Mouse (Mus musculus): ENCODE data around the gene Nubp2.
A peak's percentile ranks its signal among the peaks of the same experiment; 100 is the strongest.

Nubp2 gene

DNA sequence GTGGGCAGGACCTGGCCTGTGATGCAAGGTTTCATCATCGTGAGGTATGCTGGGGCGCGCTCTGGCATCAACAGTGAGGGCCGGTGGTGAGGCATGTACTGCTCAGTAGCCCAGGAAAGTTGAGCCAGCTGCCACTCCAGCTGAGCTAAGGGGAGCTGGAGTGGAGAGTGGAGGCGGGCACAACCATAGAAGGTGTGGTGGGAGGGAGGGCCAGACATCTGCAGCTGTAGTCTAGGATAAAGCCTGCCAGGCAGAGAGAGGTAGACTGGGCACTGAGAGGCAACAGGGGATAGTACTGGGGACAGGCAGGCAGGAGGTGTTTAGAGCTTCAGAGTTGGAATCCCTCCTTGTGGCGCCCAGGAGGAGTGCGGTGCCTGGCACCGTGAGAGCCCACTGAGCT is 26.1 kb downstream of the Nubp2 start:
- no peak for DNase-seq (ENCODE audit: low spot score)

DNA sequence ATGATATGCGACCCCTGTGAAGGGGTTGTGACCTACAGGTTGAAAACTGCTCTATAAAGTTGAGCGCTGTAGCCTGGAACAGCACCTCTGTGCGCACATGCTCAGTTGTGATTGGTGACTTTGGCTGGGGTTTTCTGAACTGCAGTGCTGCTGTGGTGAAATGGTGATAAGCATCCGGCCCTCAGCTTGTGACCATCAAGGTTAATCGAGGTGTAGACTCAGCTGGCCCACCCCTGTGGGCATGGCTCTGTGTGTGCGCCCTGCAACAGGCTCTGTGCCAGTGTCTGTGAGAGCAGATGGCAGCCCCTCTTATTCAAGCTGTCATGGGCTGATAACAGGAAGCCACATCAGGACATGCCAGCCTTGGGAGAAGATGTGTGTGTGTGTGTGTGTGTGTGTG is 27.2 kb downstream of the Nubp2 start:
- DNase-seq (ENCODE audit: low spot score): no peak

DNA sequence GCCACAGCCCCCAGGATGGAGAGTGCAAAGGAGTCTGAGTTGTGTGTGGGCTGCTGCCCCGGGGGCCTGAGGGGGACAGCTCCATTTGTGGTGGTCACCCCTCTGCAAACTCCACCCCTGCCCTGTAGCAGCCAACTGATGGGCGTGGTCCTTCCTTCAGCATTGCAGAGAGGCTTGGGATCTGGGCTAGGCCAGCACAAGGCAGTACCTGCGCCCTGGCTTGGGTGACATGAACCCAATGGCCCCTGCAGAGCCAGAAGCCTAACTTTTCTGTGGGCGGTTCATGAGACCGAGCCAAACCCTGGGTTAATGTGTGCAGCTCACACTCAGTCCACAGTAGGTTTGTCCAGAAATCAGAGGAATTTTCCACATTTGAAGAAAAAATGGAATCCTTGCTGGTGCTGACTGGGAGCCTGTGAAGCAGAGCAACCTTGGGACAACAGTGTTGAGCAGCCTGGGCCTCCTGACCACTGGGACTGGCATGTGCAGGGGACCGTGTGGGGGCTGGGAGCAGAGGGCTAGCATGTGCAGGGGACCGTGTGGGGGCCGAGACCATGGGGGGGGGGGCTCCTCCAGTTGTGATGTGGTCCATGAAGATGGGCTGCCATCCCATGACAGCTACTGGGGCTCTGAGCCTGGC is 28.2 kb downstream of the Nubp2 start:
- no peak for DNase-seq (ENCODE audit: low spot score)

DNA sequence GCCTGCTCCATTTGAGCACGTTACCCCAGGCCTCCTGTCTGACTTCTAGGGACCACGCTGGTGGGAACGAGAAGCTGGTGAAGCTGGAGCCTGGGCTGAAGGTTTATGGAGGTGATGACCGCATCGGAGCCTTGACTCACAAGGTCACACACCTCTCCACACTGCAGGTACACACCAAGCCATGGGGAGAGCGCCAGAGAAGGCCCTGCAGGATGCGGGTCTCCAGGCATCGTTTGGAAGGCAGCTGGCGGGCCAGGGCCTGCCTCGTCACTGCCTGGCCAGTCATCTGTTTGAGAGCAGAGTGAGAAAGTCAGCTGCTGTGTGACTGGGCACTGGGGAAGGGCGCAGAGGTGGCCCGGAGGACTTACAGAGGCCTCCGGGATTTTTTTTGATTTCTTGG is 29.6 kb downstream of the Nubp2 start:
- no peak for DNase-seq (ENCODE audit: low spot score)

DNA sequence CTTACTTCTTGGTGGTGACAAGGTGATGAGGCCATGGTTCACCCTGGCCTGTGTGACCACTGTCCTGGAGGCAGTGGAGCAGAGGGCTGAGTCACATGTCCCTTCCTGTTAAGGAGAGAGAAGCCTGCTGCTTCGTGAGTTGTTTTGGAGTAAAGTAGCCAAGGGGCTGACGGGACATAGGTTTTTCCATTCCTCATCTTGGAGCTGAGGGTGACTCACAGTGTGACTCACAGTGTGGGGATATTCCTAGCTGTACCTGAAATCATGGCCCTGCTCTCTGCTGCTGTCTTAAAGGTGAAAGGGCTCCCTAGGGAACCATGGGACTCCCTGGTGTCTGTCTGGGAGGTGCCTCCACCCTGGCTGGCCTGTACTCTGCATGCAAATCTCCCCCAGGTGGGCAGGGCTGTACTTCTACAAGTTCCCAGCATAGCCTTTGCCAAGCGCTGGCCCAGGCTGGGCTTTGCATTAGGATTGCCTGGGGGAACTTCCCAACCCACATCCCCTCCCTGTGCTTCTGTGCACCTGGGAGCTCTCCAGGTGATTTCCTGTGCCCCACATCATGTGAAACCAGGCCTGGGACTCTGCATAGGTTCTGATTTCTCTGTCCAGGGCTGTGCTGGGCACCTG is 30.2 kb downstream of the Nubp2 start:
- DNase-seq (ENCODE audit: low spot score): no peak

DNA sequence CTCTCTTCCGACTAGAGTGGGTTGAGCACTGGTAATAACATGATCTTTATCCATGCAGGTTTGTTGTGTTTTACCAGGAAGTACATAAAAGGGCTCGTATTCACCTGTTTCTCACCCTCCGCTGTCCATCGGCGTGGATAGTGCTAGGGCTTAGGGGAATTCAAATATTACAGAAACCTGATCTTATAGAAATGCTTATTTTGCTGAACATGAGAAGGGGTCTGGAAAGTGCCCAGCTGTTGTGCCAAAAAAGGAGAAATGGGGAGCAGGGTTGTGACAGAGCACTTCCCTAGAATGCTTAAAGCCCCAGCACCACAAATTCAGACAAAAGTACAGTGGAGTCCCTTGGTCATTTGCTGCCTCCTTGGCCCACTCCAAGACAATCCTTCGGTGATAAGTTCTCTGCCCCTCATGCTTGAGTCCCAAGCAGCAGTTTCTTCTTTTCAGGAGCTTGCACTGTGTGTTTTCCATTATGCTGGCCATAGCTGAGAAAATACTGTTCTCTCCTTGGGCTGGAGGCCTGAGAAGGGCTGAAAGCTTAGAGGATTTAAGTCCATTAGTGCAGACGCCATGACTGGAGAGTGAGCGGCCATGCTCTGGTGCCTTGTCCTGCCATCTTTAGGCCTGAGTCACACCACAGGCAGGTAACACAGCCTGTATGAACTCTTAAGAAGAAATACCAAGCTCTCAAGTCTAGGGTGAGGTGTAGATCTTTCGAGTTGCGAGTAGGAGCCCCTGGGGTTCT is 34.6 kb downstream of the Nubp2 start:
- DNase-seq (ENCODE audit: low spot score): no peak

DNA sequence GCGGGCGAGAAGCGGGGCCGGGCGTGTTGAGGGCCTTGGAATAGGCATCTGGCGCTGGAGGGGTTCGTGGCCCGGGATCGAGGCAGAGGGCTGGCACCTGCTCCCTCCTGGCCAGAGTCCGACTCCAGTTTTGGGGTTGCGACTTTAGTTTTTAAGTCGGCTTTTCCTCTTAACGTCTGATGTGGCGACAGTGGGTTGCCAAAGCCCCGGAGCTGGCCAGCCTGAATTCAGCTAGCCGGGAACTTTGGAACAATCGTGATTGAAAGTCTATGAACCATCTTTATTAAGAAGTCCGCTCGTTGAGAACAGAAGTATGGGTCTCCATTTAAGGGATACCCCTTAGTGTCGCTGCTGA is 35.4 kb downstream of the Nubp2 start:
- no peak for DNase-seq (ENCODE audit: low spot score)

DNA sequence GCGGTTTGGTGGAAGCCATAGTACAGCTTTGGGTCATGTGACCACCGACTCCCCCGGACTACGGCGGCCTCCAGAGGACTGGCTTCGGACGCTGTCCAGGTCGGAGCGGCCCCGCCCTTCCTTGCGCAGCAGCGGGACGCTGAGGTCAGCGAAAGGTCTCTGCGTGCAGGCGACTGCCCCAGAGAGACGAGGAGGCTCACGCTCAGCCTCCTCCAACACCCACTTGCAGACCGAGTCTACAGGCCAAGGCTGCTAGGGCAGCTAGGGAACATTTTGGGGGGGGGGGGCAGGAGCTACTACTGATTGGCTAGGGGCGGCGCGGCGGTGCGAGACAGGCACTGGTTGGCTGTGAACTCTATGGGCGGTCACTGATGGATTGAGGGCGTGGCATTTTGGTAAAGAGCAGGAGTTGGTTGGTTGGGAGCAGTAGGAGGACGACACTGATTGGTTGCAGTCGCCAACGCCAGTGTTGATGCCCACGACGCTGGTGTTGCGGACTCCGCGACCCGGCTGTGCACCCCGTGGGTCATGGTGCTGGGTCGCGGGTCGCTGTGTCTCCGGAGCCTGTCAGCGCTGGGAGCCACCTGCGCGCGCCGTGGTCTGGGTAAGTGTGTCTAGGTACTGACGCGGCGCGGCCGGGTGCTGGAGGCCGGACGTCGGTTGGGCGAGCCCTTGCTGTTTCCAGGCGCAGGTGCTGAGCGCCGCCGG is 35.9 kb downstream of the Nubp2 start, which contains the start of gene Fahd1:
Gene Fahd1, minus strand, starts transcription at position 300 of the 708 bp plus-strand sequence.
- peak; percentile 98 for DNase-seq (ENCODE audit: low spot score)

DNA sequence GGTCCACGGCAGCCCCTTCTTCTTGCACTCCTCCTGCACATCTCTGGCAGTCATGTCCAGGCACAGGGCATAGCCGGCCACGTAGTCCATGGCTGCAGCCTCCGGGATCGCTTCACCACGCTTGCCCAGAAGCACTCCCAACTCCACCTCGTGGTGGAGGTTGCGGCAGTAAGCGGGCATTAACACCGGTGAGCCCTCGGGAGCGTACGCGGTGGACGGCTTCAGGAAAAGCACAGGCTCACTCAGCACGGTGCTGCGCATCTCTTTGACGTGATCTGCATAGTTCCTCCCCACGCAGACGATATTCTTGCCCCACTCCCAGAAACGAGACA is 36.5 kb downstream of the Nubp2 start:
- DNase-seq (ENCODE audit: low spot score): no peak

DNA sequence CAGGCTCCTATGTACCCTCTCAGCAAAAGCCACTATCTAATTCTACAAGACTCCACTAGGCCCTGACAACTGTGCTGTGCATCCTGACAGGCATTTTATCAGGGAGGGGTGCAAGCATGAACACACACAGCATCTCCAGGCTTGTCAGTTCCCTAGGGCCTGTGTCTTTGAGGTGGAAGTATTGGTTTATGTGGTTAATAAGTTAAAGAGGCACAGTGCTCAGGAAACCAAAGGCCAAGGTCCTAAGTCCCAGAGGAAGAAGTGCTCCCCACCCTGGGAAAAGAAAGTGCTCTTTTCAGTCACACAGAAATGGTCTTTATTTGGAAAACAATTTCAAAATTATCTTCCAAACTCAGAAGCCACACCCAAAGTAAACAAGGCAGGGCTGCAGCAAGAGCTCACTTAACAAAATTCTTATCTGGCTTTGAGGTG is 37.5 kb downstream of the Nubp2 start:
- no peak for DNase-seq (ENCODE audit: low spot score)

DNA sequence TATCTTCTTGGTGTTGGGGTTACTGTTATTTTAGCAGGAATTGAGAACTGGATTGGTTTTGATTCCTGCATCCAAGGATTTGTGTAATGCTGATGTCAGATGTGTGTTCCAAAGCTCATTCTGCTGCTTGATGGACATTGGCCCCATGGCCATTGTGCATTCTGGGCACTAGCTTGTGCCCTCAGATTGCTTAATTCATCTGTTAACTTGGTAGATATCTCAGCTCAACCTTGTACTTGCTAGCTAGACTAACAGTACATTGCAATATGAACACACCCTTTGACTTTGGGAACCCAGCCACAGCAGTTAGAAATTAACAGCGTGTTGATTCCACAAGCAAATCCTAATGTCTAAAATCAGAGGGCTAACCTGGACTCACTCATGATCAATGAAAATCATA is 38.8 kb downstream of the Nubp2 start:
- DNase-seq (ENCODE audit: low spot score): no peak

DNA sequence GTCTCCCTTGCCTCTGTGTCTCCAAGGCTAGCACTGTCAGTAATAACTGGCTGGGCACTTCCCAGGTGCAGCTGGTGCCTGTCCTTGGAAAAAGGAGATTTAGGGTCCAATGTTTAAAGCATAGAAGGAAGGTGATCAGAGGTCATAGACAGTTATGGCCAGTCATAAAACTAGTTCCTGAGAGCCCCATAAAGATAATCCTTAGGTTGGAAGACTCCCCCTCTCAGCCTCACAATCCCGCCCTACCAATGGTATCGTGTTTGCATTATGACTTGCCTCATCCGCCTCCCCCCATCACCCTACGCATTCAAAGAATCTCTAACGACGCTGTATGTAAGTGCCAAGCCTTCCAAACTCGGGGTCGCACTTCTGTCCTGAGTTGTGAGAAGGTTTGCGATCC is 41.6 kb downstream of the Nubp2 start:
- no peak for DNase-seq (ENCODE audit: low spot score)

DNA sequence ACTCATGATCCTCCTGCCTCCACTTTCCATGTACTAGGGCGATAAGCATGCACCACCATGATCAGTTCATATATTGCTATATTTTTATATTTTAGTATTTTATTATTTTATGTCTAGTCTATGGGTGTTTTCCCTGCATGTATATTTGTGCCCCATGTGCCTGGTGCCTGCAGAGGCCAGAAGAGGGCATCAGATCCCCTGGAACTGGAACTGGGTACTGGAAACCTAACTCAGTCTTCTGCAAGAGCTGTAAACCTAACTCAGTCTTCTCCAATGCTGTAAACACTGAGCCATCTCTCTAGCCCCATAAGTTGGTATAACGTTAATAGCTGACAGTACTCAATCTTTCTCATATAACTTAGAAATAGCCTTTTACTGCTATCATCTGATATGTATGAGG is 43.5 kb downstream of the Nubp2 start:
- DNase-seq (ENCODE audit: low spot score): no peak

DNA sequence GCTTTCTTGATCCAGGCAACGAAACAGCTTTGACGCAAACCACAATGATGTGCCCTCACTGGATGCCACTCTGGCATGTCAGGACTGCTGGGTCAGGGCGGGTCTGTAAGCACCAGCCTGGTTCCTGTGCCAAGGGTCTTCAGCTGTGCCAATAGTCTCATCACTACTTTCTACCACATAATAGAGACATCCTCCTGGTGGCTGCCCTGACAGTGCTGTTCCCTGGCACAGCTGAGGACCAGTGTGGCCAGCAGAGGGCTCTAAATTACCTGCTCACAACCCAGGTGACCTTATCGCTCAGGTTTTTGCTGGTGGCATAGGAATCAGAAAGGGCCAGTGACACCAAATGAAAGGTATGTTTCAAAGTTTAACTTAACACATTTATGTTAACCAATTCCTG is 45.0 kb downstream of the Nubp2 start:
- DNase-seq (ENCODE audit: low spot score): peak; percentile 4

DNA sequence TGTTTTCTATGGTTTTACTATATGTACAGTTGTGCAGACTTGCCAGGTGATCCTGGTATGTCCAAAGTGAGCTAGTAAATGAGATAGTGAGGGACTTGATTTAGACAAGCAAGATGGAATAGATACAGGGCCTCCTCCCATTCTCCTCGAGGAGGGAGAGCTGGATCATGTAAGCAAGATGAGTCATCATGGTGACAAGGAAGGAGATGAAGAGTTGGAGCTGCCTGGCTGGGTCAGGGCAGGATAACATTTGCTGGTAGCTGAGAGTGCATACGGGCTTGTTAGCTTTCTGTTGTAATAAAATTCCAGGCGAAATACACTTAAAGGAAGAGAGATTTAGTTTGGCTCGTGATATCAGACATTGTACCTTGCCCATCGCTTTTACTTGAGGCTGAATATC is 45.8 kb downstream of the Nubp2 start:
- no peak for DNase-seq (ENCODE audit: low spot score)

DNA sequence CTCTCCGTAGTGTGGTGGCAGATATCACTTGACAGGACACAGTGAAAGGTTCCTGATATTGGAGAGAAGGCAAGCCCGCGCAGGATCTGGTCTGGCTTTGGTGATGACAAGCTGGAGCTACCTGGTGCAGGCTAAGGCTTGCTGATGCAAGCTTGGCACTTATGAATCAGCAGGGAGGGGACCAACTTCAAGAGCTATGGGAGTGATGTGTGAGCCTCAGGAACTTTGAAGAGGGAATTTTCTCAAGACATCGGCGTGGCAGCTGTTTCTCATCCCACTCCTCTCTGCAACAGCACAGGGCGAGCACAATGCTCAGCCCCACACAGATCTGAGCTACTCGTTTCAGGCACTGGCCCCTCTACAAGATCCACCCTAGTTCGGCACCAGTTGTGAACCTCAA is 46.3 kb downstream of the Nubp2 start, which contains the start of gene Hagh:
Gene Hagh, plus strand, starts transcription at position 302 of the 400 bp plus-strand sequence.
- no peak for DNase-seq (ENCODE audit: low spot score)
